Mouse (Mus musculus) urinary bladder, postnatal 10 days (tissue): Measurements from ENCODE around the gene Bin2.

Experiments
- DNase-seq: peaks from one replicate; pipeline ENCODE4 v3.0.0; 2022; ENCODE audit warnings: low spot score

Gene Bin2

GRCm38 (mm10) chr15:100681770-100682169 lies 12.4 kb upstream of the Bin2 start:
- DNase-seq = no peak

DNA sequence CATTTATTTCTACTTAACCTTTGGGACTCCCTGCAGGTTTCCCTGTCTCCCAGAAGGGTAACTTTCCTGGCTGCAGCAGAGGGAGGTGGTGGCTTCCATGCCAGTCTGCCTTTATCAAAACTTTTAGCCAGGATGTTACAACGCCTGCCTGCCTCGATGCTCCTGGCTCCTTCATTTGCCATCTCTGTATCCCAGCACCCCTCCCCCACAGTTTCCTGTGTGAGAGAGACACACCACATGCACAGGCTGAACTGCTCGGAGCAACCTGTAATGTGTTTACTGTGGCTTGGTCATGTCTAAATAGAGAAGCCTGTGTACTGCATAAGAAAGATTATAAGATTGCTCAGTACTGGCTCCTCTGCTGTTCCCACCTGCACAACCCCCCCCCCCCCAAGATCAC lies 11.0 kb upstream of the Bin2 start:
- no peak for DNase-seq

DNA sequence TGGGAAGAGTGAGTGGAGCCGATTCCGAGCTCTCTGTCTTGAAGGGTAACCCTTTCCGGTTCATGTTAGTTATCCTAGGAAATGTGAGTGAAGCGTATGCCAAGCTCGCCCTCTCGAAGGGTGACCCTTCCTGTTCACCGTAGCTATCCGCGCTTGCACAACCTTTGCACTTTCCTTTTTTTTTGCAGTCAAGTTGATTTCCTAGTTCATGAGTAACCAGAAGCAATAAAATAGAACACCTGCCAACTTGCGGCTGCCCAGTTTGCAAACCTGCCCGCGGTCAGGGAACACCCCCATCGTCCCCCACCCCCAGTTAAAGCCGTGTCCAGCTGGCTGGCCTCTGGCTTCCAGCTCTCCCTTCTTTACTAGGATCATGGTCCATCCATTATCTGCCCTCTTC lies 9.7 kb upstream of the Bin2 start:
- no peak for DNase-seq

DNA sequence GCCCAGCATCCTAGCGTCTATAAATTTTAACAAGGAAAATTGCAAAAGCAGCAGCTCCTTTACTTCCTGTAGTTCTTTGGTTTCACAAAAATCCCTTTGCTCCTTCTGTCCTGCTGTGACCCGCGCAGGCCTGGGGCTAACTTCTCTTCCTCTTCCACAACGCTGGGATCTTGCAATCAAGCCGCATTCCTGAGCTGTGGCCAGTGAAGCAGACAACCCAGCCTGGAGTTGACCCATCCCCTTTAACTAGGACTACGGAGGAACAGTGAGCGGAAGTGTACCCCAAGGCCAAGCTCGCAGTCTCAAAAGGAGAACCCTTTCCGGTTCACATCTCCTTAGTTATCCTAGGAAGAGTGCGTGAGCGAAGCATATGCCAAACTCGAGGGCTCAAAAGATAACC lies 9.2 kb upstream of the Bin2 start:
- no peak for DNase-seq

- DNase-seq = no peak
Measured at GRCm38 (mm10) chr15:100677675-100678074, 8.3 kb upstream of the Bin2 start.

- no peak for DNase-seq
Measured at GRCm38 (mm10) chr15:100676521-100676920, 7.2 kb upstream of the Bin2 start.

GRCm38 (mm10) chr15:100675486-100675885 lies 6.1 kb upstream of the Bin2 start:
- DNase-seq = no peak

- no peak for DNase-seq
Measured at GRCm38 (mm10) chr15:100674566-100674965, 5.2 kb upstream of the Bin2 start.

DNA sequence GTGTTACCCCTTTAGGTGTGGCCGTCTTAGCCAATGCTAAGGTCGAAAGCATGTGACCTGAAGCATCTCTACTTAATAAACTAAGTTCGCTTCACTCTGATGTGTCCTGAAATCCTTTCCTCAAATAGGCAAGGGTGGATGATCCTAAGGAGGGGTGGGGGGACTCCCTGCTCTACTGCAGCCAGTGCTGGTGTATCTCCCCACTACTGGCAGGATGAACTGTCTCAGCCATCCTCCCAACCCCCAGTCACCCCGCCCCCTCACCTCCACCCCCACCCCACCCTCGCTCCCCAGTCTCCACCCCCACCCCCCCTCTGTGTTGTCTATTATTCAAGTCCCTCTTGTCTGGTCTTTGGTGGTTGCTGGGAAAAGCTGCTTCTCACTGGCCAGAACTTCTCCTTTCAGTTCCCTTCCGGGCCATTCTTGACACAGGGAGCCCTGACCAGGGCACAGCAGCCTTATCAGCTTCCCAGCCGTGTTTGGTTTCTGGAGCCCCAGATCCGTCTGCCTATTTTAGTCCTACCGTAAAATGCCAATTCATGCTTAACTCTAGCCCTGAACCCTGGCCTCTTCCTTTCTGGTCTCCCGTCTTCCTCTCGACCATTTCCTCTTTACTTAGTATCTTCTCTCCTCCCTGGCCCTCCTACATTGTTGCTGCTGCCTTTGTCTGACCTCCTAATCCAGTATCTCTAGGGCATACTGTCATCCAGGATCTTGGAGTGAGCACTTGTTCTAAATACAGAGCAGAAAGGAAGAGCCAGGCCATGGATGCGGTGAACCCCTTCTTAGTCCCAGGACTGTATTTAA lies 4.4 kb upstream of the Bin2 start:
- no peak for DNase-seq

DNA sequence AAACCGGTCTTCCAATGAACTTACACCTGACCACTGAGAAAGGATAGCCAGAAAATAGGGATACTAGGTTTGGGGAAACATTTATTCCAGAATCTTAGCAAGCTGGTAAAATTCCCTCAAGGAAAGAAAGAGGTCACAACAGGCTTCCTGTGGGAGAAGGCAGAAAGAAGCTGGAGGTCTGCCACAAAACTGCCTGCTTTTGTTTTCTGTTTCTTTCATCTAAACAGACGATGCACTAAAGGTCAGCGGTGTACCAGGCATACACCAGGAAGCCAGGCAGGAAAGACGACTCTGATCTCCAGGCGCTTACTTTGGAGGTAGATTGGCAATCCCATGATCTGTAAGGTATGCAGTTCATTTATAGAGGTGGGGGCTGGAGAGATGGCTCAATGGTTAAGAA lies 1.5 kb upstream of the Bin2 start:
- DNase-seq = no peak

- DNase-seq = no peak
Measured at GRCm38 (mm10) chr15:100670004-100670403, 651 bp upstream of the Bin2 start.

DNA sequence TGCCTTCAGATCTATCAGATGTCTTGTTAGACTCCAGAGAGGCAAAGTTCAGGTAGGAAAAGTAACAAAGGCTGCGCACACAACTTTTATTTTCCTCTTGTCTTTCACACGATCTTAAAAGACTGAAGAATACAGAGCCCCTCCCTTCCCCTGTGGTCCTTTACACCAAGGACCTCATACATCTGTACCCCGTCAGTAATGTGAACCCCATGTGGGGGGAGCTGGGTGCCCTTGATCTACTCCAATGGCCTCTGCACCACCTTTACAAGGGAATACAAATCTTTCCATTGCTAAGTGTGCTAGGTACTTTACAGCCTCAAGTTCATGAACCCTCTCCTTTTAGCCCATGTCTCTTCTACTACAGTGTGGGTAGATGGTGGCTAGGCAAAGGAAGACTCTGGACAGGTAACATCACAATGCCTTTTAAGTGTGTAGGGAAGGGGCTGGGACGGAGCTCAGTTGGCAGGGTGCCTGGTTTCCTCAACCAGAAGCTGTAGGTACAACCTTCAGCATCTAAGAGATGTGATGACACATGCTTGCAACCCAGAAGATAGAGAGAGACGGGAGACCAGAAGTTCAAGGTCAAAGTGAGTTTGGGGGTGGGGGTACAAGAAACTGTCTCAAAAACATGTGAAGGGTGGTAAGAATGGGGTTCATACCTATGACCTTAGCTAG lies 1.3 kb downstream of the Bin2 start:
- DNase-seq = no peak

DNA sequence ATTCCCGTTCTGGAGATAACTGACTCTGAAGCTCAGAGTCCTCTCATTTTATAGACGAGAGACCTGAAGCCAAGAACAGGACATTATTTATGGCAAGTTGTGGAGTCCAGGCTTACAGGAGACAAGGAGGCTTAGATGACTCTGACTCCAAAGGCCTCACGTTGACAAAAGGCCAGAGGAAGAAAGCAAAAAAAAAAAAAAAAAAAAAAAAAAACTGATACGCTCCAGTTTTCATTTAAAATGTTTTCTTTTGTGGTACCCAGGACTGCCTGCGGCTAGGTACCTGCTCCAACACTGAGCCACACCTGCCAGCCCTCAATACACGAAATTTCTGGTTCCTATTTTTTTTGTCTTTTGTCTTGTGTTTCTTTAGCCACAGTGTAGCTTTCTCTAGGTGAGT lies 1.9 kb downstream of the Bin2 start:
- DNase-seq = no peak

DNA sequence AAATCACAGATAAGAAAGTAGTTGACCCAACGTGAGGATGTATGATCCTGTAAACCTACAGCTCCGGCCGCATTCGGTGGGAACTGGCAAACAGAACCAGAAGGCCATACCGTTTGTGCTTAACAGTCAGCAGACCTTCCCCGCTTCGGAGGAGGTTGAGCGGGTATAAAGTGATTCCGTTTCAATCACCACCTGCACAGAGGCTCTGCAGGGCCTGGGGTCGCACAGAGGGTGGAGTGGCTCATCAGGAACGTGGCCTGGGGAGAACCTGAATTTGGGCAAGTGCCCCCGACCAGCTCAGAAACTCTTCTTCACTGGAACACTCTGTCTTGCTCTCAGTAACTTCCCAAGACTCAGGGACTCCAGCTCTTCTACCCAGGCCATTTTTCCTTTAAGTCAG lies 2.5 kb downstream of the Bin2 start:
- DNase-seq = no peak

GRCm38 (mm10) chr15:100666219-100666696 lies 3.1 kb downstream of the Bin2 start:
- DNase-seq = no peak

DNA sequence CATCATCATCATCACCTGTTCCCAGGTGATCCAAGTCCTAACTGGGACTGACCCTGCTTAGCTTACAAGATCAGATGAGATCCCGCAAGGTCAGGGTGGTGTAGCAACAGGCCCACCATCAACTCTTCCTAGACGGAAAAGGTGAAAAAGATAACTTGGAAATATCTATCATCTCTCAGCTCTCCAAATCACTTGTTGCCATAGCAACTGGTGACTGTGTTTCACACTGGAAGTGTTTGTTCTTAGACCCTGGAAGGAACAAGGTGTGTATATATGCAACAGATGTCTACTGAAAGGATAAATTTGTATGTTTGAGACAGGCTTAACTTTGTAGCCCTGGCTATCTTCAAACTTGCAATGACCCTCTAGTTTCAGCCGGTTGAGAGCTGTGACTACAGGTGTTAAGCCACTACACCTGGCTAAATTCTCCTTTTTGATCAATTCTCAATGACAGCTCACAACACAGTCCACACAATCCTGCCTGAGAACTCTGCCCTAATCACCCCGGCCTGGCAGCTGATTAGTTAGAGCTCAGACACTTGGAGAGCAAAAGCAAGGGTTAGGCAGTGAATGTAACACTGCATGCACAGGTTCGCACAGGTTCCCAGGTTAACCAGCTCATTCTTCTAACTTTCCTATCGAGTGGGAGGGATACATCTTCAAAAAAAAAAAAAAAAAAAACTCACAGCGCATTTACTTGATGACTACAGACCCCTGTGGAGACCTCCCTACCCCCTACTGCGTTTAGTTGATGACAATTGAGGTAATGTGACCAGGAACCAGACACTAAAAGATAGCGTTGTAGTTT lies 3.7 kb downstream of the Bin2 start:
- no peak for DNase-seq

DNA sequence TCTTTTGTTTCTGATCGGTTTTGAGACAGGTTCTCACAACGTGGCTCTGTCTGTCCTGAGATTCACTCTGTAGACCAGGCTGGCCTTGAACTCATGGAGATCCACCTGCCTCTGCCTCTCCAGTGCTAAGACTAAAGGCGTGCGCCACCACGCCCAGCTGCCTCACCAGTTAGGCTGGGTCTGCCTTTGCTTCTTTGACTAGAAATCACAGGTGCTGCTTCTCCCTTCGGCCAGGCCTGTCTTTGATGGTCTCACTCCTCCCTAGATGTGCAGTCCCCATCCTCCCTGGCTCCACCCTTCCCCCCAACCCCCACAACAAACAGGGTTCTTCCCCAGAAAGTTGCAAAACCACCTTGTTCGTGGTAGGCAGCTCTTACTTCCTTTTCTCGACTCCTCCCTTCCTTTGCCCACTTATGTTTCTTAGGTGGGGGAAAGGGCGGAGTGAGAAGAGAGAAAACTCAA lies 4.5 kb downstream of the Bin2 start:
- no peak for DNase-seq

DNA sequence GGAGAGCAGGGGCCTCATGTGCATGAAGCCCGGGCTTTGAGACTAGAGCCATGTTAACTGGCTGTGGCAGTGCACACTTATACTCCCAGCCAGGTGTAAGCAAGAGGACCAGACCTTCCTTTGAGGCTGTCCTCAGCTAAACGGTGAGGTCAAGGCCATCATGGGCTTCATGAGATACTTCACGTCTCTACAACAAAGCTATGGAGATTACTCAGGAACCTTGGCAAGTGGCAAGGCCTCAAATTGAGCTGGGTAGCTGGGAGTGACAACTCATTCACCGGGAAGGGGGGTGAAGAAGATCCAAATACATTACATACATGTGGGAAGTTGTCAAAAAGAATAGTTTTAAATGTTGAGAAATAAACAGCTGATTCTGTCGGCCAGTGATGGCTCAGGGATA lies 8.5 kb downstream of the Bin2 start:
- no peak for DNase-seq

DNA sequence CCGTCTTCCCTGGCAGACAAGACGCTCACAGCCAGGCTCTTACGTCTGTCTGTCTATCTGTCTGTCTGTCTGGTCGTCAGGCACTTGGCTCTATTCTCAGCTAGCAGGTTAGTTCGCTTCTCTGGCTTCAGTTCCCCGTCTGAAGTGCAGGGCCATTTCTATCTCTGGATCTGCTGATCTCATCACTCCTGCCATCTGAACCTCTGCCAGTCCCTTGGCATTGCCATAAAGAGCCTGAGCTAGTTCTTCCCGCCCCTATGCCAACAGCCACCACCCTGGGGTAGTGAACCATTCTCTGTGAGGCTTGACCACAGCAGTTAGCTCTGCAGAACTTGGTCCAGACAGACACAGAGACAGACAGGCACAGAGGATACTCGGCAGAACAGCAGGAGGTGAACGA lies 9.0 kb downstream of the Bin2 start:
- DNase-seq = no peak

GRCm38 (mm10) chr15:100655201-100655600 lies 14.2 kb downstream of the Bin2 start:
- DNase-seq = no peak

- no peak for DNase-seq
Measured at GRCm38 (mm10) chr15:100654271-100654670, 15.1 kb downstream of the Bin2 start.

- DNase-seq = no peak
Measured at GRCm38 (mm10) chr15:100651610-100652009, 17.7 kb downstream of the Bin2 start.

- DNase-seq = no peak
Measured at GRCm38 (mm10) chr15:100650111-100650510, 19.2 kb downstream of the Bin2 start.
